31 mouse cellular contexts compared by ENCODE assay signal in genomic region chr2:31111685-31112084, GRCm38 (mm10). TPM values are rescaled to one million over a fixed set of nuclear protein-coding genes. Genes with fewer than 3 reads are reported as not detected.
DNase-seq lines count a peak whose midpoint lies in the region; ATAC-seq and TF ChIP-seq lines count a peak whose summit lies in the region.
"Had no signal": no experiment of that assay in that cellular context is flagged by ENCODE, and none has a peak within 500 bp of the region (broad histone marks: within the 10 kb centered on the region; RNA-seq: fewer than 3 reads in every experiment).

No protein-coding gene starts in this region.

- H3K27ac ChIP-seq in forebrain, embryonic 15.5 days (replicated peaks), result peak overlapping the region; percentile 47
- no peak overlapping the region for H3K27ac ChIP-seq in forebrain, embryonic 10.5 days
- peak overlapping the region; percentile 41; the same call in 1 of the 2 replicates for H3K27ac ChIP-seq in heart, postnatal 0 days (ENCODE audit: low read depth)
- H3K27ac ChIP-seq in embryonic facial prominence, embryonic 15.5 days (replicated peaks), result peak overlapping the region; percentile 70
- H3K27ac ChIP-seq: embryonic facial prominence, embryonic 12.5 days; hindbrain, embryonic 13.5 days; left cerebral cortex, adult 2 months; liver, embryonic 15.5 days; lung, embryonic 15.5 days; midbrain, embryonic 10.5 days; midbrain, embryonic 15.5 days; neural tube, embryonic 15.5 days had no signal

- no peak for DNase-seq in forebrain, embryonic 10.5 days (ENCODE audit: extremely low spot score, low spot score)
- DNase-seq in heart, postnatal 0 days (ENCODE audit: low spot score), result no peak
- no peak for DNase-seq in heart, postnatal 25 days (ENCODE audit: low spot score)
- peak; percentile 51 for DNase-seq in NIH3T3 (ENCODE audit: low read depth)
- no peak for DNase-seq in left cerebral cortex, postnatal 4 days
- no peak for DNase-seq in embryo, embryonic 10 days (ENCODE audit: low spot score)
- DNase-seq: adrenal gland, postnatal 14 days; cerebellum, adult 11-12 months; cerebellum, postnatal 10 days; gastrocnemius, postnatal 25 days; heart, adult 18-20 months; heart, postnatal 4 days; kidney, adult 8-10 months; kidney, postnatal 10 days; liver; retina, postnatal 1 day; right cerebral cortex, postnatal 25 days; thymus, adult 18-20 months; thymus, postnatal 25 days had no signal

- H3K4me1 ChIP-seq in forebrain, embryonic 15.5 days, result peaks cover 17% of the 10 kb centered on the region
- H3K4me1 ChIP-seq in forebrain, embryonic 10.5 days, result peaks cover 29% of the 10 kb centered on the region
- peaks cover 41% of the 10 kb centered on the region for H3K4me1 ChIP-seq in heart, postnatal 0 days (ENCODE audit: control insufficient read depth, insufficient read depth)
- H3K4me1 ChIP-seq in embryonic facial prominence, embryonic 15.5 days, result peaks cover 58% of the 10 kb centered on the region

- TF ChIP-seq CTCF in heart, postnatal 0 days (IDR thresholded peaks at IDR 0.05; ENCODE audit: low read depth), result no peak

- no peak overlapping the region for H3K4me2 ChIP-seq in forebrain, embryonic 15.5 days (replicated peaks)
- H3K4me2 ChIP-seq in heart, postnatal 0 days (ENCODE audit: low read depth, low read length), result no peak overlapping the region
- H3K4me2 ChIP-seq in embryonic facial prominence, embryonic 15.5 days (replicated peaks), result no peak overlapping the region
- H3K4me2 ChIP-seq: embryonic facial prominence, embryonic 12.5 days; heart, embryonic 11.5 days; hindbrain, embryonic 13.5 days; liver, embryonic 15.5 days; lung, embryonic 15.5 days; midbrain, embryonic 15.5 days; neural tube, embryonic 15.5 days had no signal

- no peaks in the 10 kb centered on the region for H3K27me3 ChIP-seq in forebrain, embryonic 15.5 days
- no peaks in the 10 kb centered on the region for H3K27me3 ChIP-seq in forebrain, embryonic 10.5 days (ENCODE audit: poor library complexity, severe bottlenecking)
- no peaks in the 10 kb centered on the region for H3K27me3 ChIP-seq in heart, postnatal 0 days (ENCODE audit: control insufficient read depth, insufficient read depth, low read length)
- no peaks in the 10 kb centered on the region for H3K27me3 ChIP-seq in embryonic facial prominence, embryonic 15.5 days
- H3K27me3 ChIP-seq: embryonic facial prominence, embryonic 12.5 days; hindbrain, embryonic 13.5 days; liver, embryonic 15.5 days; lung, embryonic 15.5 days; midbrain, embryonic 15.5 days; neural tube, embryonic 15.5 days had no signal

- ATAC-seq in forebrain, embryonic 15.5 days (replicated peaks), result no peak
- ATAC-seq in heart, postnatal 0 days (ENCODE audit: insufficient read depth, low read depth), result no peak
- no peak for ATAC-seq in embryonic facial prominence, embryonic 15.5 days (ENCODE audit: insufficient number of reproducible peaks, low FRiP score, low TSS enrichment, low read depth)
- ATAC-seq: intestine, embryonic 16.5 days; midbrain, embryonic 15.5 days had no signal

- H3K9me3 ChIP-seq in forebrain, embryonic 15.5 days, result no peaks in the 10 kb centered on the region
- H3K9me3 ChIP-seq in forebrain, embryonic 10.5 days, result peaks cover 4% of the 10 kb centered on the region; the same call in 1 of the 2 replicates
- no peaks in the 10 kb centered on the region for H3K9me3 ChIP-seq in heart, postnatal 0 days (replicated peaks; ENCODE audit: control insufficient read depth, low read length)
- no peaks in the 10 kb centered on the region for H3K9me3 ChIP-seq in embryonic facial prominence, embryonic 15.5 days (replicated peaks)
- H3K9me3 ChIP-seq: embryonic facial prominence, embryonic 12.5 days; hindbrain, embryonic 13.5 days; liver, embryonic 15.5 days; lung, embryonic 15.5 days; midbrain, embryonic 15.5 days; neural tube, embryonic 15.5 days had no signal

- 64% methylated on average over 6 of the region's 6 CpGs for WGBS in forebrain, embryonic 15.5 days
- 90% methylated on average over 6 of the region's 6 CpGs for WGBS in forebrain, embryonic 10.5 days
- 41% methylated on average over 6 of the region's 6 CpGs for WGBS in heart, postnatal 0 days
- 26% methylated on average over 6 of the region's 6 CpGs for WGBS in embryonic facial prominence, embryonic 15.5 days

- H3K9ac ChIP-seq in forebrain, embryonic 15.5 days (replicated peaks), result no peak overlapping the region
- peak overlapping the region; percentile 25; the same call in 1 of the 2 replicates for H3K9ac ChIP-seq in heart, postnatal 0 days (replicated peaks; ENCODE audit: low read depth, low read length)
- no peak overlapping the region for H3K9ac ChIP-seq in embryonic facial prominence, embryonic 15.5 days
- H3K9ac ChIP-seq: embryonic facial prominence, embryonic 12.5 days; hindbrain, embryonic 13.5 days; liver, embryonic 15.5 days; lung, embryonic 15.5 days; midbrain, embryonic 15.5 days; neural tube, embryonic 15.5 days had no signal

- H3K4me3 ChIP-seq in forebrain, embryonic 15.5 days, result no peak overlapping the region
- H3K4me3 ChIP-seq in forebrain, embryonic 10.5 days, result no peak overlapping the region
- H3K4me3 ChIP-seq in heart, postnatal 0 days (ENCODE audit: low read depth, low read length), result no peak overlapping the region
- no peak overlapping the region for H3K4me3 ChIP-seq in embryonic facial prominence, embryonic 15.5 days (replicated peaks)
- H3K4me3 ChIP-seq: embryonic facial prominence, embryonic 12.5 days; hindbrain, embryonic 13.5 days; left cerebral cortex, adult 2 months; liver, embryonic 15.5 days; lung, embryonic 15.5 days; midbrain, embryonic 10.5 days; midbrain, embryonic 15.5 days; neural tube, embryonic 15.5 days had no signal

- TF ChIP-seq EP300 in heart, postnatal 0 days (IDR thresholded peaks at IDR 0.05; ENCODE audit: low read depth), result no peak

- intact Hi-C loops in heart, postnatal 25 days (cut with DNase I), result no loop called here
- intact Hi-C loops in left cerebral cortex, postnatal 4 days (cut with DNase I), result no loop called here

- no peaks in the 10 kb centered on the region for H3K36me3 ChIP-seq in forebrain, embryonic 15.5 days
- no peaks in the 10 kb centered on the region for H3K36me3 ChIP-seq in forebrain, embryonic 10.5 days (replicated peaks)
- no peaks in the 10 kb centered on the region for H3K36me3 ChIP-seq in heart, postnatal 0 days (replicated peaks; ENCODE audit: control insufficient read depth, insufficient read depth, low read length)
- no peaks in the 10 kb centered on the region for H3K36me3 ChIP-seq in embryonic facial prominence, embryonic 15.5 days
- H3K36me3 ChIP-seq: embryonic facial prominence, embryonic 12.5 days; hindbrain, embryonic 13.5 days; liver, embryonic 15.5 days; lung, embryonic 15.5 days; midbrain, embryonic 10.5 days; midbrain, embryonic 15.5 days; neural tube, embryonic 15.5 days had no signal

RNA-seq across cellular contexts. Expression of gene Fnbp1, which starts 30.1 kb away (rescaled TPM):
- 16.5 and 19.4 TPM in 2 replicates for polyA plus RNA-seq in forebrain, embryonic 15.5 days (2015; fragmentation: Nextera tagmentation; extraction: Ambion mirVana)
- 12.5 and 13.3 TPM in 2 replicates for polyA plus RNA-seq in forebrain, embryonic 10.5 days (2016; fragmentation: Nextera tagmentation; extraction: Ambion mirVana)
- total RNA-seq in heart, postnatal 0 days (2014; rRNA removed; ENCODE audit: low replicate concordance), result 6.4 and 7.7 TPM in 2 replicates
- polyA plus RNA-seq in heart, postnatal 0 days (2015; fragmentation: Nextera tagmentation; extraction: Ambion mirVana), result 10.0 and 11.4 TPM in 2 replicates
- total RNA-seq in heart, postnatal 25 days (2021), result 10 to 100 TPM; 50.0 to 53.4 TPM
- 27.9 and 30.5 TPM in 2 replicates for polyA plus RNA-seq in embryonic facial prominence, embryonic 15.5 days (2015; fragmentation: Nextera tagmentation; extraction: Ambion mirVana)
- 10 to 100 TPM; 75.3 to 77.3 TPM for total RNA-seq in left cerebral cortex, postnatal 4 days (2021)

RNA-seq across cellular contexts. Expression of gene Gpr107, which starts 40.4 kb away (rescaled TPM):
- polyA plus RNA-seq in forebrain, embryonic 15.5 days (2015; fragmentation: Nextera tagmentation; extraction: Ambion mirVana), result 36.7 and 37.3 TPM in 2 replicates
- polyA plus RNA-seq in forebrain, embryonic 10.5 days (2016; fragmentation: Nextera tagmentation; extraction: Ambion mirVana), result 28.7 and 32.8 TPM in 2 replicates
- total RNA-seq in heart, postnatal 0 days (2014; rRNA removed; ENCODE audit: low replicate concordance), result 42.2 and 69.4 TPM in 2 replicates
- 19.1 and 20.3 TPM in 2 replicates for polyA plus RNA-seq in heart, postnatal 0 days (2015; fragmentation: Nextera tagmentation; extraction: Ambion mirVana)
- 10 to 100 TPM; 33.1 to 35.1 TPM for total RNA-seq in heart, postnatal 25 days (2021)
- polyA plus RNA-seq in embryonic facial prominence, embryonic 15.5 days (2015; fragmentation: Nextera tagmentation; extraction: Ambion mirVana), result 35.5 and 40.6 TPM in 2 replicates
- total RNA-seq in left cerebral cortex, postnatal 4 days (2021), result 10 to 100 TPM; 59.0 to 59.8 TPM
